Mouse (Mus musculus) kidney, adult 2 months (tissue): Measurements from ENCODE around the gene Kifc3.

ENCODE experiments used
- CTCF ChIP-seq: fragments of 200-500 bp; conservative IDR thresholded peaks from 2 replicates; pipeline ENCODE4 v1.5.1; 2011; ENCODE audit warnings: low read depth, mild to moderate bottlenecking, control low read depth, low read length, moderate library complexity, mixed read lengths; ENCODE audit not compliant: insufficient read depth, insufficient read length
- POLR2A ChIP-seq: fragments of 200-500 bp; IDR thresholded peaks from one replicate; pipeline ENCODE4 v1.6.1; 2011; ENCODE audit warnings: low read depth, low read length, control low read depth

- no peak for TF ChIP-seq CTCF
- no peak for TF ChIP-seq POLR2A
Measured at GRCm38 (mm10) chr8:95149426-95149825, 53.2 kb downstream of the Kifc3 start.
